Mouse (Mus musculus) B cell, adult 2 months (primary cell): ENCODE results near the gene Abcc4.
"Not testable (repeated sequence)": the region's sequence is repeated elsewhere in the genome, so short reads cannot be mapped to it uniquely, and the experiment has no call there.

Experiments
- DNase-seq, 2 experiments: peaks; one replicate each; pipeline ENCODE4 v3.0.0; 2022

Abcc4 gene

GRCm38 (mm10) chr14:118572688-118573245 lies 133.3 kb downstream of the Abcc4 start:
- DNase-seq = no peak

- DNase-seq = no peak
Measured at GRCm38 (mm10) chr14:118569586-118569985, 136.4 kb downstream of the Abcc4 start.

GRCm38 (mm10) chr14:118568116-118568673 lies 137.8 kb downstream of the Abcc4 start:
- DNase-seq = no peak

GRCm38 (mm10) chr14:118566809-118567208 lies 139.2 kb downstream of the Abcc4 start:
- DNase-seq = no peak

GRCm38 (mm10) chr14:118566214-118566688 lies 139.8 kb downstream of the Abcc4 start:
- DNase-seq = no peak

GRCm38 (mm10) chr14:118565696-118566095 lies 140.3 kb downstream of the Abcc4 start:
- no peak for DNase-seq

- no peak for DNase-seq
Measured at GRCm38 (mm10) chr14:118563570-118563969, 142.4 kb downstream of the Abcc4 start.

- no peak for DNase-seq
Measured at GRCm38 (mm10) chr14:118552901-118553475, 153.0 kb downstream of the Abcc4 start.

- DNase-seq = no peak
Measured at GRCm38 (mm10) chr14:118552390-118552789, 153.6 kb downstream of the Abcc4 start.

GRCm38 (mm10) chr14:118551725-118552285 lies 154.2 kb downstream of the Abcc4 start:
- DNase-seq = no peak

- no peak for DNase-seq
Measured at GRCm38 (mm10) chr14:118551061-118551724, 154.8 kb downstream of the Abcc4 start.

GRCm38 (mm10) chr14:118544493-118544892 lies 161.5 kb downstream of the Abcc4 start:
- no peak for DNase-seq

- no peak for DNase-seq
Measured at GRCm38 (mm10) chr14:118542947-118543346, 163.1 kb downstream of the Abcc4 start.

GRCm38 (mm10) chr14:118531539-118531938 lies 174.5 kb downstream of the Abcc4 start:
- no peak for DNase-seq

- DNase-seq = no peak
Measured at GRCm38 (mm10) chr14:118514280-118515031, 191.6 kb downstream of the Abcc4 start.

GRCm38 (mm10) chr14:118511715-118512114 lies 194.3 kb downstream of the Abcc4 start:
- DNase-seq = not testable (repeated sequence)

GRCm38 (mm10) chr14:118510793-118511192 lies 195.2 kb downstream of the Abcc4 start:
- DNase-seq = no peak

GRCm38 (mm10) chr14:118510216-118510615 lies 195.8 kb downstream of the Abcc4 start:
- no peak for DNase-seq

- DNase-seq = no peak
Measured at GRCm38 (mm10) chr14:118507829-118508228, 198.2 kb downstream of the Abcc4 start.

- no peak for DNase-seq
Measured at GRCm38 (mm10) chr14:118506591-118507146, 199.3 kb downstream of the Abcc4 start.

GRCm38 (mm10) chr14:118496767-118497166 lies 209.3 kb downstream of the Abcc4 start:
- DNase-seq = no peak

- DNase-seq = no peak
Measured at GRCm38 (mm10) chr14:118495458-118495857, 210.6 kb downstream of the Abcc4 start.
